Mouse (Mus musculus) liver, embryonic 13.5 days (tissue): Measurements from ENCODE around the gene Mrps10. TPM values are rescaled to one million over a fixed set of nuclear protein-coding genes. Genes with fewer than 3 reads are reported as not detected.

Experiments used
- ATAC-seq: fragments of 200-750 bp; cut with Nextera tagmentation; 2 replicates; pipeline ENCODE4 v1.8.0; 2017; ENCODE audit warnings: low read depth, mild to moderate bottlenecking, moderate number of reproducible peaks, moderate library complexity
- DNase-seq: peaks from one replicate; pipeline ENCODE4 v3.0.0; 2022
- H3K27ac ChIP-seq: fragments of 300-500 bp; sonication (generic); 2 replicates; pipeline ENCODE4 v1.5.1; 2015; ENCODE audit warnings: moderate library complexity, mild to moderate bottlenecking, inconsistent platforms
- H3K27me3 ChIP-seq: fragments of 300-500 bp; sonication (generic); 2 replicates; pipeline ENCODE4 v1.6.1; 2015; ENCODE audit warnings: mild to moderate bottlenecking, inconsistent platforms
- H3K36me3 ChIP-seq: fragments of 300-500 bp; sonication (generic); 2 replicates; pipeline ENCODE4 v1.6.1; 2015; ENCODE audit warnings: mild to moderate bottlenecking, inconsistent platforms
- H3K4me1 ChIP-seq: fragments of 300-500 bp; sonication (generic); replicated peaks from 2 replicates; pipeline ENCODE4 v1.6.1; 2015; ENCODE audit warnings: inconsistent platforms
- H3K4me2 ChIP-seq: fragments of 300-500 bp; sonication (generic); 2 replicates; pipeline ENCODE4 v1.6.1; 2015; ENCODE audit warnings: inconsistent platforms, mild to moderate bottlenecking, moderate library complexity
- H3K4me3 ChIP-seq: fragments of 300-500 bp; sonication (generic); replicated peaks from 2 replicates; pipeline ENCODE4 v1.5.1; 2015; ENCODE audit warnings: mild to moderate bottlenecking, inconsistent platforms
- H3K9ac ChIP-seq: fragments of 300-500 bp; sonication (generic); 2 replicates; pipeline ENCODE4 v1.6.1; 2015; ENCODE audit warnings: mild to moderate bottlenecking, inconsistent platforms
- H3K9me3 ChIP-seq: fragments of 300-500 bp; sonication (generic); replicated peaks from 2 replicates; pipeline ENCODE4 v1.6.1; 2016; ENCODE audit warnings: inconsistent platforms
- WGBS: fragments of 180-500 bp; shearing (Covaris S2); methylation state at CpG from one replicate; pipeline ENCODE4 v1.1.7; 2015; ENCODE audit not compliant: insufficient replicate concordance; 5-methylcytosine and 5-hydroxymethylcytosine counted together
- polyA plus RNA-seq: library from polyadenylated mRNA; unstranded; fragments of >200 nt; fragmentation: Nextera tagmentation; extraction: Ambion mirVana; gene quantifications from 2 replicates; pipeline ENCODE4 v1.2.1, GENCODE M21; 2015

Gene Mrps10
- polyA plus RNA-seq = 61.2 and 61.6 TPM in 2 replicates

DNA sequence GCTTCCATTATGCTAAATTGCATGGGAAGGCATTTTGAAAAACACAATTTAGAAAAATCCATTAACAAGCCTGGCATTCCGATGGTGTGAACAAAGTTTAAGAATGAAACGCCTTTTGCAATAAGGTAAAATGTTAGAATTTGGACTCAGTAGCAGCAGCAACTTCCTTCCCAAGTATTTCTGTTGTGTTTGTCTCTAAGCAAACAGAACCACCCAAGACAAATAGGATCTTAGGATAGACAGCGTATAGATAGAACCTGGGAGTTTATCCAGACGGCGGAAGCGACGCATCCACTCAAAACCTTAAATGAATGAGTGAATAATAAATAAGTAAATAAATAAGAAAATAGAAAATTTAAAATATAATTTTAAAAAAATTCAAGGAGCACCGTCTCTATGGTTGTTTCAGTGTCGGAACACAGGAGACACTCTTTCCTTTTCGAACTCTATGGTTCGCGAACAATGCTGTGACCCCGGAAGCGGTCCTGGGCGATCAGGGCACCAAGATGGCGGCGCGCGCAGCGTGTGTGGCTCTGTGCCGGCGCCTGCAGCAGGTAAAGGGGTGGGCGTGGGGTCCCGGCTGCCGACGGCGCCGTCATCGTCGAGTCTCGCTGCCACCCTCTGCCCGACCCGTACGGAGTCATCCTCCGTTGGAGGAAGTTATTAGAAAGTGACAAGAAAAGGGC is at the start of gene Mrps10:
Gene Mrps10, plus strand, starts transcription at position 487 of the 686 bp plus-strand sequence.
- Histone ChIP-seq H3K4me1 (peaks cover 31% of the 10 kb centered on the region), H3K9ac (peak within 1 kb of the TSS; percentile 78), H3K27me3 (no peaks in the 10 kb centered on the region; the same call in 1 of the 2 replicates), H3K27ac (no peak within 1 kb of the TSS), H3K4me3 (peak within 1 kb of the TSS; percentile 84), H3K36me3 (peaks cover 14% of the 10 kb centered on the region), H3K4me2 (peak within 1 kb of the TSS; percentile 81), H3K9me3 (no peaks in the 10 kb centered on the region)
- peak; percentile 79 for DNase-seq
- WGBS = 4% methylated on average over 35 of the region's 35 CpGs
- peak; percentile 86 for ATAC-seq

DNA sequence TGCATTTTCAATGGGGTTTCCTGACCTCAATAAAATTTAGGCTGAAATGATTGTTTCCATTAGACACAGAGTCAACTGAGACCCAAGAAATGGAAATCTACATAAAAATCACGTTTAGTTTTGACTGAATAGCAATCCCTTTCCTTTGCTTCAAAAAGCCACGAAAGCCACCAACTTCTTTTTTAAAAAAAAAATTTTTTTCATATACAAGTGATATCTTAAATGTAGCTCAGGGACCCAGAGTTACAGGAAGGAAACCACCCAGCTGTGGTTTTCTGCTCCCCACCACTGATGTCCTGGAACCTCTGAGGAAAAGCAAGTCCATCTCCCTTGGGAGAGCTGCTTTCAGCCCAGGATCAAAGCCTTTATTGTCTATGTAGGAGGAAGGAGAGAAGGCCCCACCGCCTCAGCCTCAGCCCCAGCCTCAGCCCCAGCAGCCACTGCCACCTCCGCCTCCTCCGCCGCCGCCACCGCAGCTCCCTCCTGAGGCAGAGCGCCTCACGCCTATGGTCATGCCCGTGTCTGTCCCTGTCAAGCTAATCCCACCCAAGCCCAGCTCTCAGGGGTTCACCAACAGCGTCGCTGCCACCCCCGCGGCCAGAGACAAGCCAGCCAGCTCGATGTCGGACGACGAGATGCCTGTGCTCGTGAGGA is 49.6 kb upstream of the Mrps10 start:
- Histone ChIP-seq H3K9me3 (no peaks in the 10 kb centered on the region), H3K36me3 (peaks cover 3% of the 10 kb centered on the region; the same call in 1 of the 2 replicates), H3K27ac (no peak overlapping the region), H3K9ac (no peak overlapping the region), H3K27me3 (peaks cover 3% of the 10 kb centered on the region; the same call in 1 of the 2 replicates), H3K4me3 (no peak overlapping the region), H3K4me1 (peaks cover 12% of the 10 kb centered on the region), H3K4me2 (no peak overlapping the region)
- no peak for ATAC-seq
- no peak for DNase-seq
- 45% methylated on average over 20 of the region's 20 CpGs for WGBS

DNA sequence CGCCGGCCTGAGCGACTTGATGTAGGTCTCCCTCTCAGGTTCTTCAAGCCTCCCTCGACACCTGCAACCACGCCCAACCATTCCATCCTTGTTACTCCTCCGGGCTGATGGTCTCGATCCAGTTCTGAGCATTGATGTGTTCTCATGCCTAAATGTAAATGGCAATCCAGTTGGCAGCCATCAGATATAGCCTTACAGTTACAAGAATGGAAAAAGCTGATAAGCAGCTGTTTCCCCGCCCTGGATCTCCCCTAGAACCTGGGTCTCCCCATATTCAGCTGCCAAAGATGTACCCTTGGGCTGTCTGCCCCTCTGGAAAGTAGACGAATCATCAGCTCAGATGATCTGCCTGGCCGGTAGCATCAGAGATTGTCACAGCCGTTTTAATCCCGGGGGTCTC is 48.9 kb upstream of the Mrps10 start:
- no peak overlapping the region for H3K4me2 ChIP-seq
- H3K36me3 ChIP-seq = peaks cover 3% of the 10 kb centered on the region; the same call in 1 of the 2 replicates
- DNase-seq (no peak), ATAC-seq (no peak)
- H3K27ac ChIP-seq = no peak overlapping the region
- H3K27me3 ChIP-seq = peaks cover 3% of the 10 kb centered on the region; the same call in 1 of the 2 replicates
- H3K4me3 ChIP-seq = no peak overlapping the region
- H3K9ac ChIP-seq = no peak overlapping the region
- 48% methylated on average over 12 of the region's 12 CpGs for WGBS
- peaks cover 12% of the 10 kb centered on the region for H3K4me1 ChIP-seq
- no peaks in the 10 kb centered on the region for H3K9me3 ChIP-seq

DNA sequence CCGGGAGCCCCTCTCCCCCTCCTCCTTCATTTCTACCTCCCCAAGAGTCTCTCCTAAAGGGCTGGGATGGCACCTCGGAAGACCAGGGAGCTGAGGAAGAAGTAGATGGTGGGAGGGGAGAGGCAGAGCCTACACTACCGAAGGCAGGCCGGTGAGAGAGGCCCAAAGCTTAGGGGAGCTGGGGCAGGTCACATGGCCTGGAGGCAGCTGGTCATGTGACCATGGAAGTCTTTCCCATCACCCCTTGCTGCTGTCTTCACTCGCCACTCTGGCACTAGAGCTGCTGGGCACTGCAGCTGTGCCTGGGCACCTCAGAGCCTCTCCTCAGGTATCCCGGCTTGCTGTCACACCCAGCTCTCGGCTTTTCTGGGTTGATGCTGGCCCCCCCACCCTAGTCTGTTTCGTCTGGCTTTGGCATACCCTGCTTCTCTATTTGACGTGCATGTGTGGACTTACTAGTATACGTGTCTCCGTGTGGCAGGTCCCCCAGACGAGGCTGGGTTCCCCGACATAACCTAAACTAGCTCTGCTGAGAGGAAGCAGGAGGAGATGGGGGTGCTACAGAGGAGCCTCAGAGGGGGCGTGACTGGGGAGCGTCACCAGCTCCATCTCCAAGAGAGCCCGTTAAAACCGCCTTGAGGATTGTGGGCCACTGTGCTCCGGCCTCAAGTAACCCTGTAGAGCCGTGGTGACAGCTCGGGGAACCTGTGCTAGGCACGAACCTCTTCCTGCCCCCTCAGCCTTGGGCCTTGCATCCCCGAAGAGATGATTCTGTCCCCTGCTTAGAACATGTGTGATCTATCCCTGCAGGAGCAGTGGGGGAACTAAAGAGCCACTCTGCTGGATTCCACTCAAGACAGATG is 46.3 kb upstream of the Mrps10 start:
- DNase-seq = no peak
- ATAC-seq = no peak
- H3K36me3 ChIP-seq = no peaks in the 10 kb centered on the region; the same call in 1 of the 2 replicates
- H3K4me3 ChIP-seq = no peak overlapping the region
- H3K27ac ChIP-seq = no peak overlapping the region
- H3K9me3 ChIP-seq = no peaks in the 10 kb centered on the region
- no peak overlapping the region for H3K4me2 ChIP-seq
- peaks cover 12% of the 10 kb centered on the region for H3K4me1 ChIP-seq
- 68% methylated on average over 22 of the region's 22 CpGs for WGBS
- H3K27me3 ChIP-seq = peaks cover 3% of the 10 kb centered on the region; the same call in 1 of the 2 replicates
- no peak overlapping the region for H3K9ac ChIP-seq

DNA sequence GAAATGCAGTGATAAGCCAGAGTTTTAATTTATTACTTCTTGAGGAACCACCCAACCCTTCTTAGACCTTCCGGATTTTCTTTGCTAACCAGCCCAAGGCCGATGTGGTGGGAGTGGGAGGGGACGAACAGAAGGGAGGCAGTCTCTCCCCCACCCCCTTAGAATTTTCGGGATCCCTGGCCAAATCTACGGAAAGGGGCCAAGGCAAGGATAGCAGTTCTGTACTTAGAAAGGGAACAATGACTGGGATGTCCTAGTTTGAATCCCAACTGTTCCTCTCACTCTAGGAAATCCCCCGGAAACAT is 45.7 kb upstream of the Mrps10 start:
- no peak for DNase-seq
- no peak overlapping the region for H3K4me3 ChIP-seq
- no peaks in the 10 kb centered on the region; the same call in 1 of the 2 replicates for H3K36me3 ChIP-seq
- 80% methylated on average over 6 of the region's 6 CpGs for WGBS
- peaks cover 3% of the 10 kb centered on the region; the same call in 1 of the 2 replicates for H3K27me3 ChIP-seq
- no peaks in the 10 kb centered on the region for H3K9me3 ChIP-seq
- H3K9ac ChIP-seq = no peak overlapping the region
- H3K27ac ChIP-seq = no peak overlapping the region
- no peak overlapping the region for H3K4me2 ChIP-seq
- ATAC-seq = no peak
- H3K4me1 ChIP-seq = peaks cover 12% of the 10 kb centered on the region

DNA sequence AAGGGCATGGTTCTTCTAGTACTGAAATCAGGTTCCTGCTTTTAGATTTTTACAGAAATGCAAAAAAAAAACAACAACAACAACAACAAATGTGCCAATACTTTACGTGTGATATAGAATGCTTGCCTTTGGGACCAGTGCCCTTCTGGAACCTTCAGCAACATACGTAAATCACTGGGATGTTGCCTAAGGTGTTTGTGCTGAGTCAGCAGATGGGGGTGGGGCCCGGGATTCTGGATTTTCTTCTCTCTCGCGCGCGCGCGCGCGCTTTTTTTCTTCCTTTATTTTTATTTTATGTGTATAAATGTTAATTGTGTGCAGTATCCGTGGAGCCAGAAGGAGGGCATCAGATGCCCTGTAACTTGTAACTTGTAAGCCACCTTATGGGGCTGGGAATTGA is 41.1 kb upstream of the Mrps10 start:
- Histone ChIP-seq H3K4me3 (no peak overlapping the region), H3K9ac (no peak overlapping the region), H3K36me3 (no peaks in the 10 kb centered on the region; the same call in 1 of the 2 replicates), H3K27me3 (peaks cover 3% of the 10 kb centered on the region; the same call in 1 of the 2 replicates), H3K9me3 (no peaks in the 10 kb centered on the region), H3K4me2 (no peak overlapping the region), H3K27ac (no peak overlapping the region), H3K4me1 (peaks cover 5% of the 10 kb centered on the region)
- no peak for DNase-seq
- no peak for ATAC-seq
- 87% methylated on average over 12 of the region's 12 CpGs for WGBS

DNA sequence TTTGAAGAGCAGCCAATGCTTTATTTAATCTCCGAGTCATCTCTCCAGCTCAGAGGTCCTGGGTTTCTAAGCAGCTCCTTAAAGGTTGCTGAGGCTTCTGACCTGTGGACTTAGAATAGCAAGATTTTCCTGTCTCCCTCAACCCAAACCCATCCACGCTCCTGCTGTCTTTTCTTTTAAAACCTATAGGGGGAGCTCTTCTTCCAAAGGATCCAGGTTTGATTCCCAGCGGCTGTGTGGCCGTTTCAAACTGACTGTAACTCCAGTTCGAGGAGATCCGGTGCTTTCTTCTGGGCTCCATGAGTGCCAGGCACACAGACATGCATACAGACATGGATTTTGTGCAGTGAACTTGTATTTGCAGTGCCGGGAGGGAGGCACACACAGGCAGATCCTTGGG is 40.7 kb upstream of the Mrps10 start:
- DNase-seq = no peak
- Histone ChIP-seq H3K9me3 (no peaks in the 10 kb centered on the region), H3K27ac (no peak overlapping the region), H3K4me2 (no peak overlapping the region), H3K36me3 (no peaks in the 10 kb centered on the region; the same call in 1 of the 2 replicates), H3K4me3 (no peak overlapping the region), H3K27me3 (no peaks in the 10 kb centered on the region), H3K9ac (no peak overlapping the region), H3K4me1 (peaks cover 5% of the 10 kb centered on the region)
- WGBS = 65% methylated on average over 7 of the region's 7 CpGs
- no peak for ATAC-seq

DNA sequence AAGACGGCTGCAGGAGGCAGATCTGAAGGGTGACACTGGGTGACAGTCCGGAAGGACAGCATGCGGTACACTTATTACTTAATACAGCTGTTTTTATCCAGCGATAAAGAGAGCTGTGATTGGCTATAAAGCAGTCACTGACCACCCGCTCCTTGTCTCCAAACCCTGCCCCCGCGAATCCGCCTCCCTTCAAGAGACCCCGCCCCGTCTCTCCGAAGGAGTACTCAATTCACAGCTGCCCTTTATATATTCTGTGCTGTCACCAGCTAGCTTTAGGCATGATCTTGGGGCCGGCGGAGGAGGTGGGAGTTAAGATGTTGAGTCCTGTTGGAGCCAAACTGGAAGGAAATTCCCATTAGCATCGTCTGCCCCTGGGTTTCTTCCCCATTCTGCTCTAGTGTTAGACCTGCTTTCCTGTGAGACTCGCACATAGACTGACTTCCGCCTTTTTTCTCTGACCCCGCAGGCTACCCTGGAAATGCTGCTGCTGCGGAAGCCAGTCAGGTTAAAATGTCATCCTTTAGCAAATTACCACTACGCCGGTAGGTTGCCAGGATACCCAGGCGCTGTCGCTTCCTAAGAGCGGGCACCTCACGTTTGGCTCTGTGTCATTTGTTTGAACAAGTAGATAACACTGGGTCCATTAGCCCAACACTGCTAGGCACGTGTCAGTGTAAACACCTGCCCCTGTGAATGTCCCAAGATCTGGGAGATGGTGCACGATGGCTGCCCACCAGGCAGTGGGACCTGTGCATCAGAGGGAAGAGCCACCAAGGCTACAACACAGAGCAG is 39.9 kb upstream of the Mrps10 start:
- peaks cover 5% of the 10 kb centered on the region for H3K4me1 ChIP-seq
- DNase-seq (no peak), ATAC-seq (no peak)
- H3K9me3 ChIP-seq = no peaks in the 10 kb centered on the region
- H3K4me2 ChIP-seq = no peak overlapping the region
- H3K9ac ChIP-seq = no peak overlapping the region
- no peak overlapping the region for H3K4me3 ChIP-seq
- no peak overlapping the region for H3K27ac ChIP-seq
- WGBS = 74% methylated on average over 26 of the region's 26 CpGs
- H3K36me3 ChIP-seq = no peaks in the 10 kb centered on the region
- no peaks in the 10 kb centered on the region for H3K27me3 ChIP-seq

DNA sequence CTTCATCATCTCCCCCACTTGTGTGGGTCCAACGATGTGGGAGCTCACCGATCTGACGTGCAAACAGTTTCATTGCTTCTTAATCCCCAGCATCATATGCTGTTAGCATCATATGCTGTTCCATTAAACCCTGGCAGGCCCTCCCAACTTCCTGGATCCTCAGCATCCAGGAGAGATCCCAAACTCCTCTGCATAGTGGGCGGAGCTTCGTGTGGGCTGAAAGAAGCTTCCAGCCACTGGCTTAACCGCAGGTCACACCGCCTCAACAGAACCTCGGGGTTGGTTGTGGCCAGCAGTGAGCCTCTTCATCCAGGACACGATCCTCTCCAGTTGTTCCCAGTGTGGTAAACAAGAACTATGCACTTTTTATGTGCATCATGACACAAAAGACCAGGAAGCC is 38.1 kb upstream of the Mrps10 start:
- Histone ChIP-seq H3K27me3 (no peaks in the 10 kb centered on the region), H3K4me2 (no peak overlapping the region), H3K27ac (no peak overlapping the region), H3K9me3 (no peaks in the 10 kb centered on the region), H3K4me1 (peaks cover 5% of the 10 kb centered on the region), H3K9ac (no peak overlapping the region), H3K36me3 (no peaks in the 10 kb centered on the region), H3K4me3 (no peak overlapping the region)
- 79% methylated on average over 9 of the region's 9 CpGs for WGBS
- ATAC-seq (no peak), DNase-seq (no peak)

DNA sequence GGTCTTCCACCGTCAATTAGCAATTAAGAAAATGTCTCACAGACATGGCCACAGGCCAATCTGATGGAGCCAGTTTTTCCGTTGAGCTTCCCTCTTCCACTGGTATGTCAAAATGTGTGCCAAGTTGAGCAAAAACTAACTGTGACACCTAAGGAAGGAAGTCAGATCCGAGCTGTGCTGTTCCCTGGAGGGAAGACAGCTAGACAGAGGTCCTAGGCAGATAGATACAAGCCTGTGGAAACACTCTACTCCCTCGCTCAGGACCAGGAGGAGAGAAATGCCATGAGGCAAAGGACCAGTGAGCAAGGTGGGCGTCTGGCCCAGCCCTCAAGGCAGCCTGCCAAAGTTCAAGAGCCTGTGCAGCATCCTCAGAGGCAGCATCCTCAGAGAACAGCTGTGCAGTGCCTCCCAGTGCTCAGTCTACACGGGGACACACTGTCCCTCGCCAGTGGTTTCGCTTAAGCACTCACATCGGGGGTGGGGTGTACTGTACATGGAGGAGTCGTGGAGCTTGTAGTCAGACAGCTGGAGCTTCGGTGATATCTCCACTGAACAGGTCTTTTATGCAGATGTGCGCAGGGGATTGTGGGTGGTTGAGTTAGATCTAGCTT is 36.6 kb upstream of the Mrps10 start:
- H3K9ac ChIP-seq = no peak overlapping the region
- H3K27me3 ChIP-seq = no peaks in the 10 kb centered on the region
- H3K4me3 ChIP-seq = no peak overlapping the region
- H3K9me3 ChIP-seq = no peaks in the 10 kb centered on the region
- H3K27ac ChIP-seq = no peak overlapping the region
- WGBS = 41% methylated on average over 12 of the region's 12 CpGs
- peak; percentile 88 for ATAC-seq
- H3K4me1 ChIP-seq = peaks cover 5% of the 10 kb centered on the region
- peak overlapping the region; percentile 39 for H3K4me2 ChIP-seq
- DNase-seq = no peak
- H3K36me3 ChIP-seq = no peaks in the 10 kb centered on the region
